Comparison of ENCODE assay signal across 9 mouse cellular contexts in genomic region chr11:70651391-70651790, GRCm38 (mm10). TPM values are rescaled to one million over a fixed set of nuclear protein-coding genes. Genes with fewer than 3 reads are reported as not detected.
A peak's percentile ranks its signal among the peaks of the same experiment; 100 is the strongest.
DNase-seq lines count a peak whose midpoint lies in the region; ATAC-seq and TF ChIP-seq lines count a peak whose summit lies in the region.
"Had no signal": no experiment of that assay in that cellular context is flagged by ENCODE, and none has a peak within 500 bp of the region (broad histone marks: within the 10 kb centered on the region; RNA-seq: fewer than 3 reads in every experiment).

No protein-coding gene starts in this region.

- peak overlapping the region; percentile 20; the same call in 1 of the 2 replicates for H3K4me2 ChIP-seq in lung, embryonic 16.5 days (ENCODE audit: low read depth, low read length)

- H3K9ac ChIP-seq in lung, embryonic 16.5 days (ENCODE audit: low read length), result peak overlapping the region; percentile 41; the same call in 1 of the 2 replicates

- H3K4me1 ChIP-seq in lung, embryonic 16.5 days (replicated peaks; ENCODE audit: control insufficient read depth, insufficient read depth, low read length), result peaks cover 47% of the 10 kb centered on the region
- peaks cover 18% of the 10 kb centered on the region for H3K4me1 ChIP-seq in small intestine, adult 2 months (ENCODE audit: control insufficient read depth, insufficient read depth, insufficient read length, low read length)

- H3K36me3 ChIP-seq in lung, embryonic 16.5 days (ENCODE audit: control insufficient read depth, insufficient read depth, low read length), result peaks cover 35% of the 10 kb centered on the region
- peaks cover 46% of the 10 kb centered on the region for H3K36me3 ChIP-seq in small intestine, adult 2 months (ENCODE audit: control insufficient read depth, insufficient read depth, low read length)

- peak; percentile 27; the same call in 1 of the 2 replicates for TF ChIP-seq POLR2A in small intestine, adult 2 months (IDR thresholded peaks at IDR 0.05; ENCODE audit: low read depth, low read length)

- DNase-seq in adrenal gland, adult 2 months, result peak; percentile 84
- DNase-seq in adrenal gland, postnatal 4 days (ENCODE audit: low spot score in 2 of 2), result no peak
- DNase-seq in lung, postnatal 4 days, result no peak
- peak; percentile 72 for DNase-seq in induced T-regulatory cell, adult 2 months (ENCODE audit: low read depth)
- no peak for DNase-seq in left cerebral cortex, adult 8-10 months (ENCODE audit: low spot score in 2 of 2)
- no peak for DNase-seq in right cerebral cortex, postnatal 36 days (ENCODE audit: low spot score in 2 of 2)

- ATAC-seq in lung, embryonic 16.5 days (ENCODE audit: low read depth), result no peak

- H3K27ac ChIP-seq in lung, embryonic 16.5 days (ENCODE audit: low read length), result no peak overlapping the region; the same call in 1 of the 2 replicates
- peak overlapping the region; percentile 80; the same call in 1 of the 2 replicates for H3K27ac ChIP-seq in small intestine, adult 2 months (ENCODE audit: insufficient read depth, low read depth, low read length)
- H3K27ac ChIP-seq: midbrain, embryonic 12.5 days had no signal

- no peaks in the 10 kb centered on the region for H3K9me3 ChIP-seq in lung, embryonic 16.5 days (ENCODE audit: control insufficient read depth, low read length)
- H3K9me3 ChIP-seq: midbrain, embryonic 12.5 days had no signal

- TF ChIP-seq CTCF in small intestine, adult 2 months (IDR thresholded peaks at IDR 0.05; ENCODE audit: extremely low read depth, insufficient read length, insufficient replicate concordance, low read depth, low read length), result no peak

- 0 out of 2 replicates have a peak overlapping the region, but pooled peaks have one; percentile 10 for H3K4me3 ChIP-seq in lung, embryonic 16.5 days (ENCODE audit: low read length)
- no peak overlapping the region for H3K4me3 ChIP-seq in small intestine, adult 2 months (ENCODE audit: low read depth, low read length)
- H3K4me3 ChIP-seq: midbrain, embryonic 12.5 days had no signal

- 52% methylated on average over 2 of the region's 2 CpGs for WGBS in lung, embryonic 16.5 days
- 5% methylated on average over 2 of the region's 2 CpGs for WGBS in small intestine, adult 2 months

- H3K27me3 ChIP-seq in lung, embryonic 16.5 days (ENCODE audit: control insufficient read depth, insufficient read depth, low read depth, low read length), result no peaks in the 10 kb centered on the region
- H3K27me3 ChIP-seq in small intestine, adult 2 months (ENCODE audit: control insufficient read depth, insufficient read depth, low read length), result no peaks in the 10 kb centered on the region

RNA-seq across cellular contexts. Expression of gene Pfn1, which starts 3.1 kb away (rescaled TPM):
- total RNA-seq in adrenal gland, adult 2 months (2021), result 100 to 1,000 TPM; 833 to 893 TPM
- 2,948 and 4,143 TPM in 2 replicates for polyA plus RNA-seq in adrenal gland, adult 2 months (2012; rRNA removed)
- 100 to 1,000 TPM; 804 to 830 TPM for total RNA-seq in adrenal gland, postnatal 4 days (2021)
- polyA plus RNA-seq in lung, embryonic 16.5 days (2015; fragmentation: Nextera tagmentation; extraction: Ambion mirVana), result 1,825 and 2,189 TPM in 2 replicates
- 2,319 and 5,668 TPM in 2 replicates for polyA plus RNA-seq in small intestine, adult 2 months (2012; rRNA removed)
- 100 to 1,000 TPM; 203 to 237 (median 220) TPM for total RNA-seq in left cerebral cortex, adult 8-10 months (2022)

RNA-seq across cellular contexts. Expression of gene Slc25a11, which starts 4.1 kb away (rescaled TPM):
- total RNA-seq in adrenal gland, adult 2 months (2021), result 100 to 1,000 TPM; 124 to 140 TPM
- 118 and 139 TPM in 2 replicates for polyA plus RNA-seq in adrenal gland, adult 2 months (2012; rRNA removed)
- 100 to 1,000 TPM; 153 TPM for total RNA-seq in adrenal gland, postnatal 4 days (2021)
- polyA plus RNA-seq in lung, embryonic 16.5 days (2015; fragmentation: Nextera tagmentation; extraction: Ambion mirVana), result 156 and 171 TPM in 2 replicates
- 109 and 147 TPM in 2 replicates for polyA plus RNA-seq in small intestine, adult 2 months (2012; rRNA removed)
- 100 to 1,000 TPM; 124 to 140 (median 132) TPM for total RNA-seq in left cerebral cortex, adult 8-10 months (2022)

RNA-seq across cellular contexts. Expression of gene Rnf167, which starts 4.4 kb away (rescaled TPM):
- total RNA-seq in adrenal gland, adult 2 months (2021), result 100 to 1,000 TPM in 1 of 2 experiments, 10 to 100 TPM in 1; 76.9 to 106 TPM
- 91.4 and 101 TPM in 2 replicates for polyA plus RNA-seq in adrenal gland, adult 2 months (2012; rRNA removed)
- 100 to 1,000 TPM; 100 to 106 TPM for total RNA-seq in adrenal gland, postnatal 4 days (2021)
- polyA plus RNA-seq in lung, embryonic 16.5 days (2015; fragmentation: Nextera tagmentation; extraction: Ambion mirVana), result 129 and 134 TPM in 2 replicates
- 43.0 and 114 TPM in 2 replicates for polyA plus RNA-seq in small intestine, adult 2 months (2012; rRNA removed)
- total RNA-seq in left cerebral cortex, adult 8-10 months (2022), result 10 to 100 TPM; 87.8 to 96.5 (median 89.7) TPM

RNA-seq across cellular contexts. Expression of gene Eno3, which starts 5.6 kb away (rescaled TPM):
- total RNA-seq in adrenal gland, adult 2 months (2021), result 10 to 100 TPM; 18.3 to 67.6 TPM
- 8.0 and 16.9 TPM in 2 replicates for polyA plus RNA-seq in adrenal gland, adult 2 months (2012; rRNA removed)
- 100 to 1,000 TPM in 1 of 2 experiments, 10 to 100 TPM in 1; 72.6 to 112 TPM for total RNA-seq in adrenal gland, postnatal 4 days (2021)
- 37.9 and 56.8 TPM in 2 replicates for polyA plus RNA-seq in lung, embryonic 16.5 days (2015; fragmentation: Nextera tagmentation; extraction: Ambion mirVana)
- 3.3 and 12.7 TPM in 2 replicates for polyA plus RNA-seq in small intestine, adult 2 months (2012; rRNA removed)
- 10 to 100 TPM; 10.5 to 14.1 (median 12.5) TPM for total RNA-seq in left cerebral cortex, adult 8-10 months (2022)

RNA-seq across cellular contexts. Expression of gene Gp1ba, which starts 12.5 kb away (rescaled TPM):
- under 1 TPM in 1 of 2 experiments, not detected in 1; 0.12 TPM for total RNA-seq in adrenal gland, adult 2 months (2021)
- 0.03 TPM in 1 of 2 replicates, not detected in the other for polyA plus RNA-seq in adrenal gland, adult 2 months (2012; rRNA removed)
- total RNA-seq in adrenal gland, postnatal 4 days (2021), result 1 to 10 TPM in 1 of 2 experiments, under 1 TPM in 1; 0.28 to 1.2 TPM
- 0.35 and 0.50 TPM in 2 replicates for polyA plus RNA-seq in lung, embryonic 16.5 days (2015; fragmentation: Nextera tagmentation; extraction: Ambion mirVana)
- 0.04 and 0.22 TPM in 2 replicates for polyA plus RNA-seq in small intestine, adult 2 months (2012; rRNA removed)
- not detected for total RNA-seq in left cerebral cortex, adult 8-10 months (2022)

Comparison
In these comparisons a context has a peak if more than half of its experiments do, and no peak if none do; other contexts are left out.
1. DNase-seq: peak in adrenal gland, adult 2 months (single experiment) and induced T-regulatory cell, adult 2 months (single experiment); none in adrenal gland, postnatal 4 days (0 of 2), lung, postnatal 4 days (0 of 2), left cerebral cortex, adult 8-10 months (0 of 2) and right cerebral cortex, postnatal 36 days (0 of 2).